Comparison of ENCODE assay signal across 9 mouse cellular contexts in genomic region chr17:53387581-53388473, GRCm38 (mm10).
A peak's percentile ranks its signal among the peaks of the same experiment; 100 is the strongest.
DNase-seq lines count a peak whose midpoint lies in the region; ATAC-seq and TF ChIP-seq lines count a peak whose summit lies in the region.
"Had no signal": no experiment of that assay in that cellular context is flagged by ENCODE, and none has a peak within 500 bp of the region (broad histone marks: within the 10 kb centered on the region; RNA-seq: fewer than 3 reads in every experiment).

No protein-coding gene starts in this region.

- H3K4me1 ChIP-seq in kidney, embryonic 15.5 days, result no peaks in the 10 kb centered on the region
- H3K4me1 ChIP-seq in ES-Bruce4 (ENCODE audit: control insufficient read depth, insufficient read depth, low read length), result no peaks in the 10 kb centered on the region
- H3K4me1 ChIP-seq: liver, embryonic 13.5 days had no signal

- H3K4me2 ChIP-seq in kidney, embryonic 15.5 days, result no peak overlapping the region
- H3K4me2 ChIP-seq: liver, embryonic 13.5 days had no signal

- 43% methylated on average over 6 of the region's 6 CpGs for WGBS in kidney, embryonic 15.5 days

- H3K9me3 ChIP-seq in kidney, embryonic 15.5 days (replicated peaks), result no peaks in the 10 kb centered on the region
- no peaks in the 10 kb centered on the region for H3K9me3 ChIP-seq in ES-Bruce4 (replicated peaks; ENCODE audit: control insufficient read depth, insufficient read depth, low read length, poor library complexity, severe bottlenecking)
- H3K9me3 ChIP-seq: liver, embryonic 13.5 days had no signal

- no peak overlapping the region for H3K9ac ChIP-seq in kidney, embryonic 15.5 days
- H3K9ac ChIP-seq in ES-Bruce4 (ENCODE audit: low read depth, poor library complexity, severe bottlenecking), result no peak overlapping the region
- H3K9ac ChIP-seq: liver, embryonic 13.5 days had no signal

- no peak for TF ChIP-seq EP300 in ES-Bruce4 (IDR thresholded peaks at IDR 0.05; ENCODE audit: insufficient read depth, low read depth, low read length)

- peak; percentile 6 for TF ChIP-seq CTCF in ES-Bruce4 (IDR thresholded peaks at IDR 0.05; ENCODE audit: low read depth, low read length)

- no peak for TF ChIP-seq POLR2A in ES-Bruce4 (IDR thresholded peaks at IDR 0.05; ENCODE audit: insufficient read depth, low read length)

- 0 out of 2 replicates have a peak, but pooled peaks have one; percentile 43 for ATAC-seq in kidney, embryonic 15.5 days (replicated peaks; ENCODE audit: low FRiP score)
- peak; percentile 69 for ATAC-seq in common myeloid progenitor, adult 5-6 weeks (replicated peaks; ENCODE audit: low read depth, poor library complexity, severe bottlenecking)
- no peak for ATAC-seq in activated CD4-positive, CD25-positive, alpha-beta regulatory T cell, adult 4 months

- no peak overlapping the region for H3K4me3 ChIP-seq in kidney, embryonic 15.5 days (replicated peaks)
- H3K4me3 ChIP-seq in ES-Bruce4 (ENCODE audit: low read depth, low read length), result no peak overlapping the region
- H3K4me3 ChIP-seq: liver, embryonic 13.5 days had no signal

- no peaks in the 10 kb centered on the region for H3K27me3 ChIP-seq in kidney, embryonic 15.5 days
- H3K27me3 ChIP-seq in ES-Bruce4 (ENCODE audit: control insufficient read depth, insufficient read depth, low read length, poor library complexity, severe bottlenecking), result no peaks in the 10 kb centered on the region
- H3K27me3 ChIP-seq: liver, embryonic 13.5 days had no signal

- no peak overlapping the region for H3K27ac ChIP-seq in kidney, embryonic 15.5 days
- H3K27ac ChIP-seq in ES-Bruce4 (ENCODE audit: insufficient read depth, low read length), result no peak overlapping the region
- H3K27ac ChIP-seq: liver, embryonic 13.5 days had no signal

- H3K36me3 ChIP-seq in kidney, embryonic 15.5 days, result no peaks in the 10 kb centered on the region
- no peaks in the 10 kb centered on the region for H3K36me3 ChIP-seq in ES-Bruce4 (ENCODE audit: control insufficient read depth, insufficient read depth, low read length, poor library complexity, severe bottlenecking)
- H3K36me3 ChIP-seq: liver, embryonic 13.5 days had no signal

- no peak for DNase-seq in kidney, adult 11 months
- peak; percentile 19 for DNase-seq in mesoderm, embryonic 11.5 days (ENCODE audit: low read depth, low spot score)
- DNase-seq in spleen, postnatal 14 days (ENCODE audit: low spot score in 2 of 2), result no peak
- no peak for DNase-seq in urinary bladder, postnatal 36 days (ENCODE audit: low spot score in 2 of 2)
- DNase-seq: liver, embryonic 13.5 days had no signal
